Mouse (Mus musculus): Measurements from ENCODE around the gene Hist1h3d.

Hist1h3d gene

GRCm38 (mm10) chr13:23621532-23622174, 46.1 kb downstream of the Hist1h3d start:
- DNase-seq (ENCODE audit: low read depth, low spot score): peak; percentile 39

GRCm38 (mm10) chr13:23622175-23622671, 46.7 kb downstream of the Hist1h3d start, which contains the start of gene Hist1h1e:
TSS of gene Hist1h1e (minus strand) at chr13:23622558.
- DNase-seq (ENCODE audit: low read depth, low spot score): peak; percentile 75

GRCm38 (mm10) chr13:23622861-23623450, 47.4 kb downstream of the Hist1h3d start:
- DNase-seq (ENCODE audit: low read depth, low spot score): no peak
